Mouse (Mus musculus): Measurements from ENCODE around the gene Card19. TPM values are rescaled to one million over a fixed set of nuclear protein-coding genes. Genes with fewer than 3 reads are reported as not detected.

Gene Card19
- total and polyA plus RNA-seq, 2 experiments from 2014 or later: 136 to 188 TPM

DNA sequence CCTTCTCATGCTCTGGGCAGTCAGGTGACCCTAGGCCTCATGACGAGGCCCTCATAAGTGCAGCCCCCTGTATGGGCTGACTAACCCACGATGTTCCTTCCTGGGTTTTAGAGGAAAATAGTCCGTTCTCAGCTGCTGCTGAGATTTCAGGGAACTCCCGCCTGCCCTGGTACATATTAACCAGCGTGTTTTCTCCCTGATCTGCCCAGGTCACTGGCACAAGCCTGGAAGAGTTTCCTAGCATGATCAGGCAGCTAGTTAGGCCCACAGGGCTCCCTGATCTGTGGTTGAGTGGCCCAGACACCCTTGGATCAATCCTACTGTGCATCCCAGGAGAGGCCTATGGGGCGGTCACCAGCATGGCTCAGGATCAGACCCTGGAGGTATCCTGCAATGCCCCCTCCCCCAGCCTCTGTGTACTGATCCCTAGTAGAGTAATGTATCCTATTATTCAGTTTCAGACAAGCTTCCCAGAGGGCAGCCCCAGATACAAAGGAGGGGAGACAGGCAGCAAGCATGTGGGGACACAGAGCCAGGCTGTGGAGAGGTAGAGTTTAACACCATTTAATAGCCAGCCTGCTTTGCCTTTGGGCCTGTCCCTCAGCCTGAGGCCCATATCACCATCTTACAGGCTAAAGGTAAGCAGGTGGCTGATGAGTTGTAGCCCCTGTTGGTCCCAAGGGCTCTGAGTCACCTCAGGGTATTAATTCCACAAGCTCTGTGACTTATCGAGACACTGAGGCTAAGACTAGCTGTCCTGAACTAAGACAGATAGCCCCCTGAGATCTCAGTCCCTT is 24.8 kb downstream of the Card19 start:
- peak overlapping the region; percentile 0; the same call in 1 of the 2 replicates for H3K9ac ChIP-seq (replicated peaks; ENCODE audit: low read depth, low read length)
- no peak for ATAC-seq (ENCODE audit: insufficient read depth, low read depth)
- no peak overlapping the region for H3K4me2 ChIP-seq (ENCODE audit: low read depth, low read length)
- H3K9me3 ChIP-seq (replicated peaks; ENCODE audit: control insufficient read depth, low read length): no peaks in the 10 kb centered on the region
- no peak overlapping the region for H3K4me3 ChIP-seq (ENCODE audit: low read depth, low read length)
- peaks cover 41% of the 10 kb centered on the region for H3K4me1 ChIP-seq (ENCODE audit: control insufficient read depth, insufficient read depth)
- H3K36me3 ChIP-seq (replicated peaks; ENCODE audit: control insufficient read depth, insufficient read depth, low read length): peaks cover 14% of the 10 kb centered on the region
- H3K27ac ChIP-seq (ENCODE audit: low read depth): peak overlapping the region; percentile 27
- 75% methylated on average over 7 of the region's 7 CpGs for WGBS
- no peak for DNase-seq (ENCODE audit: low spot score)
- H3K27me3 ChIP-seq (ENCODE audit: control insufficient read depth, insufficient read depth, low read length): no peaks in the 10 kb centered on the region
- TF ChIP-seq EP300 (IDR thresholded peaks at IDR 0.05; ENCODE audit: low read depth): no peak
- no peak for TF ChIP-seq CTCF (IDR thresholded peaks at IDR 0.05; ENCODE audit: low read depth)

GRCm38 (mm10) chr13:49189970-49190870 is 25.6 kb downstream of the Card19 start:
- H3K9ac ChIP-seq (replicated peaks; ENCODE audit: low read depth, low read length): peak overlapping the region; percentile 0; the same call in 1 of the 2 replicates
- 49% methylated on average over 12 of the region's 12 CpGs for WGBS
- H3K36me3 ChIP-seq (replicated peaks; ENCODE audit: control insufficient read depth, insufficient read depth, low read length): peaks cover 6% of the 10 kb centered on the region
- TF ChIP-seq CTCF (IDR thresholded peaks at IDR 0.05; ENCODE audit: low read depth): no peak
- TF ChIP-seq EP300 (IDR thresholded peaks at IDR 0.05; ENCODE audit: low read depth): no peak
- H3K4me1 ChIP-seq (ENCODE audit: control insufficient read depth, insufficient read depth): peaks cover 41% of the 10 kb centered on the region
- H3K9me3 ChIP-seq (replicated peaks; ENCODE audit: control insufficient read depth, low read length): no peaks in the 10 kb centered on the region
- peak overlapping the region; percentile 7; the same call in 1 of the 2 replicates for H3K4me2 ChIP-seq (ENCODE audit: low read depth, low read length)
- no peak overlapping the region for H3K4me3 ChIP-seq (ENCODE audit: low read depth, low read length)
- no peaks in the 10 kb centered on the region for H3K27me3 ChIP-seq (ENCODE audit: control insufficient read depth, insufficient read depth, low read length)
- peak overlapping the region; percentile 27 for H3K27ac ChIP-seq (ENCODE audit: low read depth)
- no peak for ATAC-seq (ENCODE audit: insufficient read depth, low read depth)
- no peak for DNase-seq (ENCODE audit: low spot score)

DNA sequence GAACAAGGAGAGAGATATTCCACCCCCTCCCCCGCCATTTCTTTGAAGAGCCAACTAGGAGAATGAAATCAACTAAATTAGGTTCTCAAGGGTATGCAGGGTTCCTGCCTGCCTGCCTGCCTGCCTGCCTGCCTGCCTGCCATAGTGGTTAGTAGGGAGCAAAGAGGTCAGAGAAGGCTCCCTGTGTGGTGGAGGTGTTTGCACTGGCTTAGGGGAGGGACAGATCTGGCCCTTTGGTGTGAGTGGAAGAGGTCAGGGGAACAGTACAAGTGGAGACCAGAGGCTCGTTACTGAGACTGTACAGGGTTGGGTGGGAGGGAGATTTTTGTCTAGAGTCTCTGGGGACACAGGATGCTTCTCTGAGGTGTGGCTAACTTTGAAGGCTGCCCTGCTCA is 26.9 kb downstream of the Card19 start:
- Histone ChIP-seq H3K27me3 (ENCODE audit: control insufficient read depth, insufficient read depth, low read length) (no peaks in the 10 kb centered on the region), H3K4me1 (ENCODE audit: control insufficient read depth, insufficient read depth) (peaks cover 41% of the 10 kb centered on the region), H3K4me2 (ENCODE audit: low read depth, low read length) (peak overlapping the region; percentile 97), H3K27ac (ENCODE audit: low read depth) (no peak overlapping the region), H3K9me3 (replicated peaks; ENCODE audit: control insufficient read depth, low read length) (no peaks in the 10 kb centered on the region), H3K36me3 (replicated peaks; ENCODE audit: control insufficient read depth, insufficient read depth, low read length) (no peaks in the 10 kb centered on the region), H3K9ac (replicated peaks; ENCODE audit: low read depth, low read length) (no peak overlapping the region), H3K4me3 (ENCODE audit: low read depth, low read length) (no peak overlapping the region)
- WGBS: 58% methylated on average over 2 of the region's 2 CpGs
- ATAC-seq (ENCODE audit: insufficient read depth, low read depth): no peak
- DNase-seq (ENCODE audit: low spot score): no peak
- TF ChIP-seq EP300 (IDR thresholded peaks at IDR 0.05; ENCODE audit: low read depth): no peak
- TF ChIP-seq CTCF (IDR thresholded peaks at IDR 0.05; ENCODE audit: low read depth): no peak

DNA sequence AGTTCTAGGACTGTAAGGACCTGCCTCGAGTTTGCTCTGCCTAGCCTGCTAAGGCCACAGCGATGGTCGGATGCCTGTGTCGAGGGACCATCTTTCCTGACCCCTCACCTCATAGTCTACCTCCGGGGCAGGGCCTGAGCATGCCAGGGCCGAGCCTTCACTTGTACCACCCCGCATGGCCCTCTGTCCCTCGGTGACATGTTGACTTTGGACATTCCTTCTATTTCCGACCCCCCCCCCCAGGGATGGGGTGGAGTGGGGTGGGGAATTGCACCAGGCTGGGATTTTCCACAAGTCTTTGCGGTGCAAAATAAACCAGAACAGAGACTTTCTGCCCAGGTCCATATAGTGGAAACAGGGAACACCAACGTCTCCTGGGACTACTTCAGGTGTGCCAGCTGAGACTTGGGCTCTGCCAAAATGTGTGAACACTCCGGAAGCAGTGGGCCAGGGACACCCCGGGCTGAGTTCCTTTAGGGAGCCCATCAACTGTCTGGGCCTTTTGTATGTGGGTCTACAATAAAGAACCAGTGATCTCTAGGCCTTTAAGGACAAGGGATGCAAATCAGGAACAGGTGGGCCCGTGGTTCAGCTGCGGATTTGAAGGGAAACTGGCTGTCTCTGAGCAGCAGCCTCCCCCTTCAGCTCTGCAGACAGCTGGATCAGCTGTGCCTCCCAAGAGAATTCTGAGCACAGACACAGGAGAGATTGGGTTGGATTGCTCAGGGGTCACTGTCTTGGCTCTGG is 27.4 kb downstream of the Card19 start:
- WGBS: 25% methylated on average over 15 of the region's 15 CpGs
- Histone ChIP-seq H3K9me3 (replicated peaks; ENCODE audit: control insufficient read depth, low read length) (no peaks in the 10 kb centered on the region), H3K4me2 (ENCODE audit: low read depth, low read length) (peak overlapping the region; percentile 97), H3K36me3 (replicated peaks; ENCODE audit: control insufficient read depth, insufficient read depth, low read length) (no peaks in the 10 kb centered on the region), H3K27me3 (ENCODE audit: control insufficient read depth, insufficient read depth, low read length) (no peaks in the 10 kb centered on the region), H3K9ac (replicated peaks; ENCODE audit: low read depth, low read length) (peak overlapping the region; percentile 77; the same call in 1 of the 2 replicates), H3K4me1 (ENCODE audit: control insufficient read depth, insufficient read depth) (peaks cover 41% of the 10 kb centered on the region), H3K27ac (ENCODE audit: low read depth) (peak overlapping the region; percentile 90), H3K4me3 (ENCODE audit: low read depth, low read length) (peak overlapping the region; percentile 72)
- no peak for TF ChIP-seq CTCF (IDR thresholded peaks at IDR 0.05; ENCODE audit: low read depth)
- TF ChIP-seq EP300 (IDR thresholded peaks at IDR 0.05; ENCODE audit: low read depth): no peak
- ATAC-seq (ENCODE audit: insufficient read depth, low read depth) (no peak), DNase-seq (ENCODE audit: low spot score) (no peak)
